Mouse (Mus musculus) midbrain, postnatal 0 days (tissue): ENCODE measurements around the gene Dnaja3. TPM values are rescaled to one million over a fixed set of nuclear protein-coding genes. Genes with fewer than 3 reads are reported as not detected.
"Not testable (repeated sequence)": the region's sequence is repeated elsewhere in the genome, so short reads cannot be mapped to it uniquely, and the experiment has no call there.

Experiments used
- ATAC-seq: fragments of 200-750 bp; cut with Nextera tagmentation; 2 replicates; pipeline ENCODE4 v1.8.0; 2017; ENCODE audit warnings: moderate number of reproducible peaks, mild to moderate bottlenecking, moderate TSS enrichment, moderate library complexity; ENCODE audit not compliant: low FRiP score
- DNase-seq: peaks from one replicate; pipeline ENCODE4 v3.0.0-alpha.2; 2015; ENCODE audit warnings: low spot score
- H3K27ac ChIP-seq: fragments of 300-500 bp; sonication (generic); 2 replicates; pipeline ENCODE4 v1.5.1; 2014; ENCODE audit warnings: low read depth, mild to moderate bottlenecking, low read length, mixed read lengths
- H3K27me3 ChIP-seq: fragments of 300-500 bp; sonication (generic); 2 replicates; pipeline ENCODE4 v1.6.1; 2014; ENCODE audit warnings: low read length, control low read depth, mixed read lengths; ENCODE audit not compliant: insufficient read depth
- H3K36me3 ChIP-seq: fragments of 300-500 bp; sonication (generic); 2 replicates; pipeline ENCODE4 v1.6.1; 2014; ENCODE audit warnings: low read length, control low read depth, mixed read lengths; ENCODE audit not compliant: insufficient read depth
- H3K4me1 ChIP-seq: fragments of 300-500 bp; sonication (generic); 2 replicates; pipeline ENCODE4 v1.6.1; 2014; ENCODE audit warnings: mild to moderate bottlenecking, control low read depth, antibody characterized with exemption, low read length, mixed read lengths; ENCODE audit not compliant: insufficient read depth
- H3K4me2 ChIP-seq: fragments of 300-500 bp; sonication (generic); 2 replicates; pipeline ENCODE4 v1.6.1; 2014; ENCODE audit warnings: low read depth, mild to moderate bottlenecking, low read length, mixed read lengths; ENCODE audit not compliant: poor library complexity, severe bottlenecking
- H3K4me3 ChIP-seq: fragments of 300-500 bp; sonication (generic); 2 replicates; pipeline ENCODE4 v1.5.1; 2014; ENCODE audit warnings: low read depth, mild to moderate bottlenecking, low read length, moderate library complexity
- H3K9ac ChIP-seq: fragments of 300-500 bp; sonication (generic); replicated peaks from 2 replicates; pipeline ENCODE4 v1.6.1; 2014; ENCODE audit warnings: mild to moderate bottlenecking, low read length, moderate library complexity, mixed read lengths; ENCODE audit not compliant: poor library complexity, severe bottlenecking
- H3K9me3 ChIP-seq: fragments of 300-500 bp; sonication (generic); 2 replicates; pipeline ENCODE4 v1.6.1; 2016; ENCODE audit warnings: low read length, control low read depth
- CTCF ChIP-seq: IDR thresholded peaks from 2 replicates; pipeline ENCODE4 v1.5.1; 2016; ENCODE audit warnings: antibody characterized with exemption, mild to moderate bottlenecking
- WGBS: fragments of 180-500 bp; shearing (Covaris S2); extraction: QIAGEN DNeasy Blood & Tissue Kit; methylation state at CpG from one replicate; pipeline ENCODE4 v1.1.7; 2014; 5-methylcytosine and 5-hydroxymethylcytosine counted together
- polyA plus RNA-seq: library from polyadenylated mRNA; unstranded; fragments of >200 nt; fragmentation: Nextera tagmentation; extraction: Ambion mirVana; gene quantifications from 2 replicates; pipeline ENCODE4 v1.2.1, GENCODE M21; 2015
- total RNA-seq: library from RNA; depleted of rRNA; stranded (reverse); fragments of >200 nt; gene quantifications from 2 replicates; pipeline ENCODE4 v1.2.3, GENCODE M21; 2014; rRNA removed

Dnaja3 gene
- total and polyA plus RNA-seq, 2 experiments from 2014 or later = 54.1 to 65.5 TPM

- no peak for TF ChIP-seq CTCF
- H3K4me3 ChIP-seq = no peak overlapping the region
Measured at GRCm38 (mm10) chr16:4752155-4752554, 112.4 kb downstream of the Dnaja3 start.

DNA sequence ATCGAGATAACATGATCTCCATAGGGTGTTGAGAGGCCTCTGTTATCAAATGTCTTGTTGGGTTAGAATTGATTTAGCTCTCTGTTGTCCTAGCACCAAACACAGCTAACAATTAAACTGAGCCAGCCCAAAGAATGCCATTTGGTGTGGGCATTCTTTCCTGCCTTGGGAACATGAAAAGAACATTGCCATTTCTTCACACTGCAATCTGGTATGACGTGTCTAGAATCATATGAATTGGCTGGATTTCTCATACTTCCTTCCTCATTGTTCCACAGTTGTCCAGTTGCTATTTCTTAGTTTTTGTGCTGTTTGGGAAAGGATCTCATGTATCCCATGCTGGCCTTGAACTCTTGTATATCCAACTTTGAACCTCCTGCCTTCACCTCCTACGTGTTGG lies 114.3 kb downstream of the Dnaja3 start:
- no peak overlapping the region for H3K9ac ChIP-seq
- no peak overlapping the region for H3K4me3 ChIP-seq
- no peaks in the 10 kb centered on the region for H3K9me3 ChIP-seq
- H3K27me3 ChIP-seq = no peaks in the 10 kb centered on the region
- TF ChIP-seq CTCF = no peak
- 89% methylated on average over 3 of the region's 3 CpGs for WGBS
- no peaks in the 10 kb centered on the region for H3K36me3 ChIP-seq
- no peak for DNase-seq
- H3K4me2 ChIP-seq = no peak overlapping the region
- no peak overlapping the region for H3K27ac ChIP-seq
- ATAC-seq = no peak
- H3K4me1 ChIP-seq = no peaks in the 10 kb centered on the region

More at GRCm38 (mm10) chr16:4752155-4752554, 112.4 kb downstream of the Dnaja3 start:
- no peaks in the 10 kb centered on the region for H3K27me3 ChIP-seq
- H3K27ac ChIP-seq = no peak overlapping the region
- no peaks in the 10 kb centered on the region for H3K4me1 ChIP-seq
- no peaks in the 10 kb centered on the region for H3K36me3 ChIP-seq
- ATAC-seq = no peak
- no peak overlapping the region for H3K9ac ChIP-seq
- no peaks in the 10 kb centered on the region for H3K9me3 ChIP-seq
- H3K4me2 ChIP-seq = no peak overlapping the region
- DNase-seq = no peak
- 95% methylated on average over 3 of the region's 3 CpGs for WGBS

DNA sequence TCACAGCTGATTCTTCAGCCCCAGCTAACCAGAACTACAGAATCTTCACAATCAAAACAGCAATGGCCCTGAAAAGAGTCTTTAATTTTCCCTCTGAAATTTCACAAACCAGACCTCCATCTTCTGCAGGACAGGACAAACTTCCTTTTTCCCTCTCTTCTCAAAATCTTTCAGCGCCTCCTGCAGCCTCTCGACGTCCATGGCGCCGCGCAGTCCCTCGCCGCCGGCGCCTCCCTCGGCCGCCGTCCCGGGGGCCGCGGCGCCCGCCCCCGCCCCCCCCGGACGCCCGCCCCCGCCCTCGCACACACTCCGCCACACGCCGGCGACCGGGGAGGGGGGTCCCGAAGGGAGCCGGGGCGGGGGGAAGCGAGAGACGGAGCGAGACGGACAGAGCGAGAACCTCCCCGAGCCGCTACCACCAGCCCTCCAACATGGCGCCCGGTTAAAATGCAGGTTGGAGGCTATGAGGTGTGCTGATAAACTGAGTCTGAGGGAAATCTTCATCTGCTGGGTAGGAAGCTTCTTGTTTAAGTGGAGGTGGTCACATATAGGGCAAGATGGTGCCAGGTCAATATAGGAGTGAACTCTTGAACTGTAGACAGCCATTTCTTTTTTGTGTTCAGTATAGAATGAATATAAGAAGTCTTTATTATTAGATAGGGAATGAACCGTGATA lies 117.0 kb downstream of the Dnaja3 start:
- peak; percentile 19; the same call in 1 of the 2 replicates for TF ChIP-seq CTCF
- peak overlapping the region; percentile 36; the same call in 1 of the 2 replicates for H3K9ac ChIP-seq
- H3K4me3 ChIP-seq = peak overlapping the region; percentile 44
- H3K36me3 ChIP-seq, H3K9me3 ChIP-seq, H3K4me1 ChIP-seq, H3K27me3 ChIP-seq, DNase-seq: not testable (repeated sequence)
- H3K27ac ChIP-seq = peak overlapping the region; percentile 52
- peak overlapping the region; percentile 40 for H3K4me2 ChIP-seq
- WGBS = 3% methylated on average over 24 of the region's 42 CpGs
- peak; percentile 63 for ATAC-seq

Other genes with a start within 250 kb of the Dnaja3 start
- gene Adcy9, start 219.5 kb upstream of the Dnaja3 start, total RNA-seq = 29.7 and 31.6 TPM in 2 replicates
- gene Adcy9, start 219.5 kb upstream of the Dnaja3 start, polyA plus RNA-seq = 4.1 and 4.3 TPM in 2 replicates
- gene Srl, start 98.2 kb upstream of the Dnaja3 start, total RNA-seq = 34.4 and 59.9 TPM in 2 replicates
- 11.3 and 11.6 TPM in 2 replicates for gene Srl, start 98.2 kb upstream of the Dnaja3 start, polyA plus RNA-seq
- 6.7 and 6.8 TPM in 2 replicates for gene Tfap4, start 80.1 kb upstream of the Dnaja3 start, total RNA-seq
- gene Tfap4, start 80.1 kb upstream of the Dnaja3 start, polyA plus RNA-seq = 5.2 and 5.9 TPM in 2 replicates
- gene Glis2, start 45.3 kb upstream of the Dnaja3 start, total RNA-seq = 20.0 and 20.6 TPM in 2 replicates
- gene Glis2, start 45.3 kb upstream of the Dnaja3 start, polyA plus RNA-seq = 10.8 and 12.0 TPM in 2 replicates
- 31.7 and 40.2 TPM in 2 replicates for gene Pam16, start 15.0 kb upstream of the Dnaja3 start, total RNA-seq
- gene Pam16, start 15.0 kb upstream of the Dnaja3 start, polyA plus RNA-seq = 134 TPM in 2 replicates
- gene Vasn, start within 50 bp of the Dnaja3 start, total RNA-seq = 12.0 and 14.2 TPM in 2 replicates
- gene Vasn, start within 50 bp of the Dnaja3 start, polyA plus RNA-seq = 4.7 TPM in 2 replicates
- 31.1 and 39.8 TPM in 2 replicates for gene Coro7, start 39.8 kb downstream of the Dnaja3 start, total RNA-seq
- 28.7 and 31.9 TPM in 2 replicates for gene Coro7, start 39.8 kb downstream of the Dnaja3 start, polyA plus RNA-seq
- 27.5 and 33.5 TPM in 2 replicates for gene Nmral1, start 79.4 kb downstream of the Dnaja3 start, total RNA-seq
- 37.1 and 41.2 TPM in 2 replicates for gene Nmral1, start 79.4 kb downstream of the Dnaja3 start, polyA plus RNA-seq
- gene Hmox2, start 86.4 kb downstream of the Dnaja3 start, total RNA-seq = 37.9 and 43.2 TPM in 2 replicates
- 92.7 and 102 TPM in 2 replicates for gene Hmox2, start 86.4 kb downstream of the Dnaja3 start, polyA plus RNA-seq
- gene Cdip1, start 150.3 kb downstream of the Dnaja3 start, total RNA-seq = 122 and 130 TPM in 2 replicates
- gene Cdip1, start 150.3 kb downstream of the Dnaja3 start, polyA plus RNA-seq = 131 and 139 TPM in 2 replicates
- not detected in 2 replicates for gene 4930562C15Rik, start 195.4 kb downstream of the Dnaja3 start, total RNA-seq
- gene 4930562C15Rik, start 195.4 kb downstream of the Dnaja3 start, polyA plus RNA-seq = 0.47 TPM in 1 of 2 replicates, not detected in the other
- gene Ubald1, start 240.3 kb downstream of the Dnaja3 start, total RNA-seq = 30.3 and 35.0 TPM in 2 replicates
- 79.9 and 82.5 TPM in 2 replicates for gene Ubald1, start 240.3 kb downstream of the Dnaja3 start, polyA plus RNA-seq
- 199 and 221 TPM in 2 replicates for gene Mgrn1, start 246.3 kb downstream of the Dnaja3 start, total RNA-seq
- 117 and 127 TPM in 2 replicates for gene Mgrn1, start 246.3 kb downstream of the Dnaja3 start, polyA plus RNA-seq